ENCODE assay signal across 8 mouse cellular contexts in the genomic region with DNA sequence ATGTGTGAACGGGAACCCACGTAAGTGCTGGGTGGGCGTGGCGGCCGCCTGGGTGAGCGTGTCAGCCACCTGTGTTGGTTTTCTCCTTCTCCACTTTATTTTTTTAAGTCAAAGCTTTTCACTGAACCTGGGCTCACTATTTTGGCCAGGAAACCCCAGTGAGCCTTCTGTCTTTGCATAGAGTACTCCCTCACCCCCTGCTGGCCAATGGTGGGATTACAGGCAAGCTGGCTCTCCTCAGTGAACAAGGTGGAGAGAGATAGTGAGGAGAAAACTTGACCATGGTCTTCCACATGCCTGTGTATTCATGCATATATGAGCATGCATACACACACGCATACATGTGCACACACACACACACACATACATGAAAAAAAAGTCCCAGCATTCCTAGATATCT. TPM values are rescaled to one million over a fixed set of nuclear protein-coding genes. Genes with fewer than 3 reads are reported as not detected.
A peak's percentile ranks its signal among the peaks of the same experiment; 100 is the strongest.
DNase-seq lines count a peak whose midpoint lies in the region; ATAC-seq and TF ChIP-seq lines count a peak whose summit lies in the region.

No protein-coding gene starts in this region.

- peak; percentile 86 for DNase-seq in adipocyte (ENCODE audit: low spot score)
- DNase-seq in cerebellum, postnatal 14 days = peak; percentile 96 to 99
- DNase-seq in frontal cortex, postnatal 36 days (ENCODE audit: low spot score in 2 of 2) = peak; percentile 89
- DNase-seq in induced T-regulatory cell, adult 2 months (ENCODE audit: low read depth) = peak; percentile 89
- DNase-seq in left cerebral cortex, adult 2 months (ENCODE audit: extremely low spot score in 1 of 2, low spot score in 2 of 2) = peak; percentile 80 to 93
- DNase-seq in right cerebral cortex, postnatal 4 days = peak; percentile 98
- DNase-seq in yolk sac, embryonic 10.5 days (ENCODE audit: low spot score) = peak; percentile 57

- 0 out of 2 replicates have a peak, but pooled peaks cover 3% of the 10 kb centered on the region for H3K9me3 ChIP-seq in midbrain, embryonic 12.5 days

- H3K4me1 ChIP-seq in midbrain, embryonic 12.5 days = no peaks in the 10 kb centered on the region

- 27% methylated on average over 7 of the region's 7 CpGs for WGBS in midbrain, embryonic 12.5 days

- peak; percentile 94 for TF ChIP-seq CTCF in left cerebral cortex, adult 2 months (IDR thresholded peaks at IDR 0.05)

- no peak overlapping the region for H3K27ac ChIP-seq in left cerebral cortex, adult 2 months
- H3K27ac ChIP-seq in midbrain, embryonic 12.5 days (replicated peaks) = no peak overlapping the region

- no peak overlapping the region for H3K4me2 ChIP-seq in midbrain, embryonic 12.5 days (replicated peaks)

- intact Hi-C loops in left cerebral cortex, adult 2 months (cut with DNase I) = loop anchor here (5.0 kb wide), 1 partner anchor 127 kb away; no protein-coding TSS in a partner anchor

- H3K27me3 ChIP-seq in midbrain, embryonic 12.5 days = no peaks in the 10 kb centered on the region

- ATAC-seq in midbrain, embryonic 12.5 days (ENCODE audit: low FRiP score, low read depth) = 0 out of 2 replicates have a peak, but pooled peaks have one; percentile 41

- H3K9ac ChIP-seq in midbrain, embryonic 12.5 days (replicated peaks) = no peak overlapping the region

- H3K36me3 ChIP-seq in midbrain, embryonic 12.5 days = no peaks in the 10 kb centered on the region

- H3K4me3 ChIP-seq in left cerebral cortex, adult 2 months = no peak overlapping the region
- H3K4me3 ChIP-seq in midbrain, embryonic 12.5 days = no peak overlapping the region

RNA-seq across cellular contexts. Expression of gene 1500009L16Rik, which starts 6.8 kb away (rescaled TPM):
- 10 to 100 TPM; 19.4 TPM for total RNA-seq in left cerebral cortex, adult 2 months (2021)
- polyA plus RNA-seq in midbrain, embryonic 12.5 days (2016; fragmentation: Nextera tagmentation; extraction: Ambion mirVana) = 40.8 and 47.8 TPM in 2 replicates
